Mouse (Mus musculus): ENCODE results near the gene Rec114. TPM values are rescaled to one million over a fixed set of nuclear protein-coding genes. Genes with fewer than 3 reads are reported as not detected.

The Rec114 gene
- polyA plus RNA-seq, 1 experiment from 2014 or later: 1.2 TPM

DNA sequence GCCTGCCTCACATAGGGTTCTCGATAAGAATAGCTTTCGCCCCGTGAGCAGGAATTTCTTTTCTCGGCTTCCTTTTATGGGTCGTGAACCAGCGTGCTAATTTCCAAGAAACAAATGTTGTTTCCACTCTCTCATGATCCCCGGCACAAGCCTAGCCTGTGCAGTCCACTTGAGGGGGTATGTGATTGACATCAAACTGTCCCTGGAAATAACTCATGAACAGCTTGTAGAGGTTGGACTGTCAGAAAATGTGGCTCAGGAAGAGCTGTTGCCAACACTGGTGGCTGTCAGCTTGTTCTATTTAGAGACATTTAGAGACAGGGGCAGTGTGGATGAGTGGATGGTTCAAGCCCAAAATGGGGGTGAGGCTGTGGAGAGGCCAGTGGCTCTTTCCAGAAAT is 15.0 kb upstream of the Rec114 start:
- H3K4me1 ChIP-seq (ENCODE audit: control insufficient read depth, insufficient read depth, low read length): no peaks in the 10 kb centered on the region
- H3K4me2 ChIP-seq (ENCODE audit: low read length): no peak overlapping the region
- WGBS: 89% methylated on average over 7 of the region's 7 CpGs
- no peak for ATAC-seq
- H3K9me3 ChIP-seq (replicated peaks; ENCODE audit: control insufficient read depth, low read length, poor library complexity, severe bottlenecking): no peaks in the 10 kb centered on the region
- H3K9ac ChIP-seq (ENCODE audit: low read depth, low read length): no peak overlapping the region
- H3K36me3 ChIP-seq (ENCODE audit: control insufficient read depth, insufficient read depth, low read length): no peaks in the 10 kb centered on the region
- H3K4me3 ChIP-seq (ENCODE audit: low read depth, low read length): no peak overlapping the region
- H3K27ac ChIP-seq (ENCODE audit: low read length): no peak overlapping the region
- no peaks in the 10 kb centered on the region for H3K27me3 ChIP-seq (ENCODE audit: control insufficient read depth, insufficient read depth, low read depth, low read length)

- Histone ChIP-seq H3K4me2 (ENCODE audit: low read length) (no peak overlapping the region), H3K27me3 (ENCODE audit: control insufficient read depth, insufficient read depth, low read depth, low read length) (no peaks in the 10 kb centered on the region), H3K4me3 (ENCODE audit: low read depth, low read length) (no peak overlapping the region), H3K9me3 (replicated peaks; ENCODE audit: control insufficient read depth, low read length, poor library complexity, severe bottlenecking) (no peaks in the 10 kb centered on the region), H3K36me3 (ENCODE audit: control insufficient read depth, insufficient read depth, low read length) (no peaks in the 10 kb centered on the region), H3K9ac (ENCODE audit: low read depth, low read length) (no peak overlapping the region), H3K27ac (ENCODE audit: low read length) (no peak overlapping the region), H3K4me1 (ENCODE audit: control insufficient read depth, insufficient read depth, low read length) (no peaks in the 10 kb centered on the region)
- 77% methylated on average over 12 of the region's 12 CpGs for WGBS
- ATAC-seq: no peak
Measured at GRCm38 (mm10) chr9:58756371-58757132, 12.8 kb upstream of the Rec114 start.

DNA sequence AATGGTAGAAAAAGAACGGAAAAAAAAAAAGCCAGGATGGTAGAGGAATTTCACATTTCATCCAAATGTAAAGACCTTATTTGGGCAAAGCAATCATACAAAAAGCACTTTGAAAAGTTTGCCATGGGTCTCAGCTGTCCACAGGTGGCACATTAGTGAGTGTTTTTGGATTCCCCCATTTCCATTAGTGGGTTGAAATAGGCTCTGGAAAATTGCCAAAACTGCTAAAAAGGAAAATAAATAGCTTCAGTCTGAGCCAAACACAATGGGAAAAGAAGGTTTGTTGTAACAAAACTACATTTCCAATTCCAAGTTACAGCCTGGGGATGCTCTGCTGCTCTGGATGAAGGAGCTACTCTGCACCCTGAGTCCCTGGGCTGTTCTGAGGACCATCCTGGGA is 9.8 kb upstream of the Rec114 start:
- no peak overlapping the region for H3K4me2 ChIP-seq (ENCODE audit: low read length)

DNA sequence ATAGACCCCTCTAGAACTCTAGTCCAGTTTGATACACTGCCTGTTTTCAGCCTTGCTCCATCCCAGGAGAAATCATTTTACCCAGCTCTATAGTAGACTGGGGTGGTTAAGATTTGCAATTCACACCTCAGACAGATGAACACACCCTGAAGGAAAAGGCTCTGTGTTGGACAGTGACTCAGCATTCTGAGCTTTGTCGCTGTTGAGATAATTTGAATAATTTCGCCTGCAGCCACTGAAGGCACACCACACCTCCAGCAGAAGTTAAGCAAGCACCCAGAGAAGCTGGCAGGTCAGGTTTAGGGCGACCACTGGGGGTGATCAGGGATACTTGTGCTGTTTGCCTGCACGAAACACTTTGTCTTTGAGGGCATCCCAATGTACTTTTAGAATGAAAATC is 4.4 kb upstream of the Rec114 start:
- Histone ChIP-seq H3K27me3 (ENCODE audit: control insufficient read depth, insufficient read depth, low read depth, low read length) (no peaks in the 10 kb centered on the region), H3K4me3 (ENCODE audit: low read depth, low read length) (no peak overlapping the region), H3K27ac (ENCODE audit: low read length) (no peak overlapping the region), H3K9me3 (replicated peaks; ENCODE audit: control insufficient read depth, low read length, poor library complexity, severe bottlenecking) (no peaks in the 10 kb centered on the region), H3K36me3 (ENCODE audit: control insufficient read depth, insufficient read depth, low read length) (no peaks in the 10 kb centered on the region), H3K4me2 (ENCODE audit: low read length) (no peak overlapping the region), H3K4me1 (ENCODE audit: control insufficient read depth, insufficient read depth, low read length) (peaks cover 8% of the 10 kb centered on the region), H3K9ac (ENCODE audit: low read depth, low read length) (no peak overlapping the region)
- ATAC-seq: no peak
- WGBS: 64% methylated on average over 4 of the region's 4 CpGs

More for the DNA sequence above, 9.8 kb upstream of the Rec114 start:
- 85% methylated on average over 1 of the region's 1 CpGs for WGBS
- Histone ChIP-seq H3K9me3 (replicated peaks; ENCODE audit: control insufficient read depth, low read length, poor library complexity, severe bottlenecking) (no peaks in the 10 kb centered on the region), H3K9ac (ENCODE audit: low read depth, low read length) (no peak overlapping the region), H3K36me3 (ENCODE audit: control insufficient read depth, insufficient read depth, low read length) (no peaks in the 10 kb centered on the region), H3K4me1 (ENCODE audit: control insufficient read depth, insufficient read depth, low read length) (no peaks in the 10 kb centered on the region), H3K4me3 (ENCODE audit: low read depth, low read length) (no peak overlapping the region), H3K27ac (ENCODE audit: low read length) (no peak overlapping the region), H3K27me3 (ENCODE audit: control insufficient read depth, insufficient read depth, low read depth, low read length) (no peaks in the 10 kb centered on the region)
- ATAC-seq: no peak

GRCm38 (mm10) chr9:58747328-58747755 is 3.6 kb upstream of the Rec114 start:
- H3K27me3 ChIP-seq (ENCODE audit: control insufficient read depth, insufficient read depth, low read depth, low read length): no peaks in the 10 kb centered on the region
- H3K4me2 ChIP-seq (ENCODE audit: low read length): peak overlapping the region; percentile 15; the same call in 1 of the 2 replicates
- H3K9me3 ChIP-seq (replicated peaks; ENCODE audit: control insufficient read depth, low read length, poor library complexity, severe bottlenecking): no peaks in the 10 kb centered on the region
- no peak overlapping the region for H3K27ac ChIP-seq (ENCODE audit: low read length)
- WGBS: 23% methylated on average over 6 of the region's 6 CpGs
- H3K36me3 ChIP-seq (ENCODE audit: control insufficient read depth, insufficient read depth, low read length): no peaks in the 10 kb centered on the region
- peaks cover 8% of the 10 kb centered on the region for H3K4me1 ChIP-seq (ENCODE audit: control insufficient read depth, insufficient read depth, low read length)
- no peak overlapping the region for H3K4me3 ChIP-seq (ENCODE audit: low read depth, low read length)
- no peak overlapping the region for H3K9ac ChIP-seq (ENCODE audit: low read depth, low read length)
- no peak for ATAC-seq

GRCm38 (mm10) chr9:58742692-58743091 is 1.1 kb downstream of the Rec114 start:
- Histone ChIP-seq H3K36me3 (ENCODE audit: control insufficient read depth, insufficient read depth, low read length) (no peaks in the 10 kb centered on the region), H3K4me3 (ENCODE audit: low read depth, low read length) (no peak overlapping the region), H3K9ac (ENCODE audit: low read depth, low read length) (no peak overlapping the region), H3K4me2 (ENCODE audit: low read length) (no peak overlapping the region), H3K27me3 (ENCODE audit: control insufficient read depth, insufficient read depth, low read depth, low read length) (no peaks in the 10 kb centered on the region), H3K4me1 (ENCODE audit: control insufficient read depth, insufficient read depth, low read length) (peaks cover 6% of the 10 kb centered on the region), H3K9me3 (replicated peaks; ENCODE audit: control insufficient read depth, low read length, poor library complexity, severe bottlenecking) (no peaks in the 10 kb centered on the region), H3K27ac (ENCODE audit: low read length) (no peak overlapping the region)
- WGBS: 92% methylated on average over 2 of the region's 2 CpGs
- no peak for ATAC-seq

DNA sequence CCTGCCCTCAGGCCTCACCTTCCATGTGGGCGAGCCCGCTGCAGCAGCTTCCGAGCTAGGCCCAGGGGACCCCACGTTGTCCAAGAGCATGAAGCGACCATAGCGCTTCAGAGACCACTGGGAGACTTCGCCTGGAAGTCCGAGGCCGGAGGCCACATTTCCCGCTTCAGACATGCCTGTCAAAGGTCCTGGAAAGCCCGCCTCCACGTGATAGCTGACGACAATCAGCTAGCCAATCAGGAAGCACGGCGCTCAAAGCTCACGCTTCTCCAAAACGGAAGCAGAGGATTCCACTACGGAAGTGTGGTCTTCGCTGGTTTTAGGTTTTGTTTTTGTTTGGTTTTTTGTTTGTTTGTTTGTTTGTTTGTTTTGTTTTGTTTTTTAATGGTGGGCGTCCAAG is 2.4 kb downstream of the Rec114 start:
- no peaks in the 10 kb centered on the region for H3K4me1 ChIP-seq (ENCODE audit: control insufficient read depth, insufficient read depth, low read length)
- 84% methylated on average over 20 of the region's 20 CpGs for WGBS
- no peaks in the 10 kb centered on the region for H3K9me3 ChIP-seq (replicated peaks; ENCODE audit: control insufficient read depth, low read length, poor library complexity, severe bottlenecking)

DNA sequence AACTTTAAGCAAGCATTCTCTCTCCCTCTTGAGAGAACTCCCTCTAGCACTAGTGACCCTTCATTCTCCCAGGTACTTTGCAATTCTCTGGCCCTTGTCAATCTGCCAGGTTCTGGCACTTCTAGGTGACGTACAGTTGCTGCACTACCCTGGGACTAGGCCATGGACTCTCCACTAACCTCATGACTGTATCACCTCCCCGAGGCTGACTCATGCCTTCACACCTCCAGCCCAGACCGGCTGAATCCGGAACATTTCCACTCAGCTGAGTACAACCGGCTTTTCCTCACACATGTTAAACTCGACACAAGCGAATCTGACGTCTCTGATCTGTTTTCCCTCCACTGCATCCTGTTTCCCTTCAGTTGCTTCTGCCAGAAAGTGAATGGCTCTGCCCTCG is 4.0 kb downstream of the Rec114 start:
- Histone ChIP-seq H3K4me3 (ENCODE audit: low read depth, low read length) (no peak overlapping the region), H3K36me3 (ENCODE audit: control insufficient read depth, insufficient read depth, low read length) (no peaks in the 10 kb centered on the region), H3K4me1 (ENCODE audit: control insufficient read depth, insufficient read depth, low read length) (no peaks in the 10 kb centered on the region), H3K27ac (ENCODE audit: low read length) (no peak overlapping the region), H3K4me2 (ENCODE audit: low read length) (no peak overlapping the region), H3K27me3 (ENCODE audit: control insufficient read depth, insufficient read depth, low read depth, low read length) (no peaks in the 10 kb centered on the region), H3K9me3 (replicated peaks; ENCODE audit: control insufficient read depth, low read length, poor library complexity, severe bottlenecking) (no peaks in the 10 kb centered on the region), H3K9ac (ENCODE audit: low read depth, low read length) (no peak overlapping the region)
- 75% methylated on average over 9 of the region's 9 CpGs for WGBS
- ATAC-seq: no peak

More for the DNA sequence above, 2.4 kb downstream of the Rec114 start:
- H3K27me3 ChIP-seq (ENCODE audit: control insufficient read depth, insufficient read depth, low read depth, low read length): no peaks in the 10 kb centered on the region
- H3K4me3 ChIP-seq (ENCODE audit: low read depth, low read length): no peak overlapping the region
- no peak overlapping the region for H3K4me2 ChIP-seq (ENCODE audit: low read length)
- no peak overlapping the region for H3K9ac ChIP-seq (ENCODE audit: low read depth, low read length)
- H3K36me3 ChIP-seq (ENCODE audit: control insufficient read depth, insufficient read depth, low read length): no peaks in the 10 kb centered on the region
- no peak for ATAC-seq
- H3K27ac ChIP-seq (ENCODE audit: low read length): no peak overlapping the region

- 78% methylated on average over 11 of the region's 11 CpGs for WGBS
- H3K27ac ChIP-seq (ENCODE audit: low read length): no peak overlapping the region
Measured at GRCm38 (mm10) chr9:58723165-58723564, 20.6 kb downstream of the Rec114 start.

More at GRCm38 (mm10) chr9:58723165-58723564, 20.6 kb downstream of the Rec114 start:
- no peak overlapping the region for H3K4me3 ChIP-seq (ENCODE audit: low read depth, low read length)
- no peaks in the 10 kb centered on the region for H3K27me3 ChIP-seq (ENCODE audit: control insufficient read depth, insufficient read depth, low read depth, low read length)
- no peaks in the 10 kb centered on the region for H3K9me3 ChIP-seq (replicated peaks; ENCODE audit: control insufficient read depth, low read length, poor library complexity, severe bottlenecking)
- no peak overlapping the region for H3K4me2 ChIP-seq (ENCODE audit: low read length)
- no peak for ATAC-seq
- no peak overlapping the region for H3K9ac ChIP-seq (ENCODE audit: low read depth, low read length)
- H3K36me3 ChIP-seq (ENCODE audit: control insufficient read depth, insufficient read depth, low read length): no peaks in the 10 kb centered on the region
- no peaks in the 10 kb centered on the region for H3K4me1 ChIP-seq (ENCODE audit: control insufficient read depth, insufficient read depth, low read length)

All from midbrain, embryonic 16.5 days (tissue).